Mouse (Mus musculus) embryonic facial prominence, embryonic 10.5 days (tissue): ENCODE results near the gene Fgfr2. TPM values are rescaled to one million over a fixed set of nuclear protein-coding genes. Genes with fewer than 3 reads are reported as not detected.

ENCODE experiments used
- DNase-seq: peaks from one replicate; pipeline ENCODE4 v3.0.0-alpha.2; 2017; ENCODE audit warnings: low spot score
- H3K27ac ChIP-seq: fragments of 300-500 bp; sonication (generic); replicated peaks from 2 replicates; pipeline ENCODE4 v1.5.1; 2016; ENCODE audit warnings: mild to moderate bottlenecking
- H3K27me3 ChIP-seq: fragments of 300-500 bp; sonication (generic); replicated peaks from 2 replicates; pipeline ENCODE4 v1.6.1; 2016; ENCODE audit warnings: low read depth, mild to moderate bottlenecking; ENCODE audit not compliant: poor library complexity, severe bottlenecking
- H3K36me3 ChIP-seq: fragments of 300-500 bp; sonication (generic); replicated peaks from 2 replicates; pipeline ENCODE4 v1.6.1; 2016; ENCODE audit warnings: mild to moderate bottlenecking, moderate library complexity
- H3K4me1 ChIP-seq: fragments of 300-500 bp; sonication (generic); 2 replicates; pipeline ENCODE4 v1.6.1; 2016
- H3K4me3 ChIP-seq: fragments of 300-500 bp; sonication (generic); 2 replicates; pipeline ENCODE4 v1.5.1; 2016; ENCODE audit warnings: mild to moderate bottlenecking, moderate library complexity
- H3K9me3 ChIP-seq: fragments of 300-500 bp; sonication (generic); 2 replicates; pipeline ENCODE4 v1.6.1; 2016; ENCODE audit warnings: mild to moderate bottlenecking
- WGBS: fragments of 180-500 bp; shearing (Covaris S2); methylation state at CpG from one replicate; pipeline ENCODE4 v1.1.7; 2016; 5-methylcytosine and 5-hydroxymethylcytosine counted together
- polyA plus RNA-seq: library from polyadenylated mRNA; unstranded; fragments of >200 nt; fragmentation: Nextera tagmentation; extraction: Ambion mirVana; gene quantifications from 2 replicates; pipeline ENCODE4 v1.2.1, GENCODE M21; 2016

Fgfr2 gene
- polyA plus RNA-seq, 1 experiment from 2014 or later = 74.3 TPM

- Histone ChIP-seq H3K27ac (0 out of 2 replicates have a peak overlapping the region, but pooled peaks have one; percentile 10), H3K4me1 (peaks cover 42% of the 10 kb centered on the region), H3K4me3 (no peak overlapping the region)
Observed at GRCm38 (mm10) chr7:132799119-132800016, 323.8 kb downstream of the Fgfr2 start.

GRCm38 (mm10) chr7:132795141-132795540 is 328.0 kb downstream of the Fgfr2 start:
- Histone ChIP-seq H3K9me3 (no peaks in the 10 kb centered on the region), H3K4me1 (peaks cover 51% of the 10 kb centered on the region), H3K27me3 (no peaks in the 10 kb centered on the region), H3K36me3 (peaks cover 33% of the 10 kb centered on the region), H3K4me3 (no peak overlapping the region), H3K27ac (no peak overlapping the region)
- no peak for DNase-seq
- WGBS = 93% methylated on average over 5 of the region's 5 CpGs

More at GRCm38 (mm10) chr7:132799119-132800016, 323.8 kb downstream of the Fgfr2 start:
- Histone ChIP-seq H3K27me3 (no peaks in the 10 kb centered on the region), H3K9me3 (no peaks in the 10 kb centered on the region), H3K36me3 (peaks cover 42% of the 10 kb centered on the region)
- no peak for DNase-seq
- 88% methylated on average over 5 of the region's 5 CpGs for WGBS

GRCm38 (mm10) chr7:132793467-132793866 is 329.7 kb downstream of the Fgfr2 start:
- Histone ChIP-seq H3K27ac (no peak overlapping the region), H3K4me3 (no peak overlapping the region), H3K4me1 (peaks cover 39% of the 10 kb centered on the region), H3K27me3 (no peaks in the 10 kb centered on the region), H3K9me3 (no peaks in the 10 kb centered on the region), H3K36me3 (peaks cover 19% of the 10 kb centered on the region)
- 75% methylated on average over 6 of the region's 6 CpGs for WGBS
- no peak for DNase-seq

- no peaks in the 10 kb centered on the region for H3K9me3 ChIP-seq
- no peak for DNase-seq
- 90% methylated on average over 14 of the region's 14 CpGs for WGBS
- H3K4me1 ChIP-seq = peaks cover 60% of the 10 kb centered on the region
- no peak overlapping the region for H3K4me3 ChIP-seq
- H3K36me3 ChIP-seq = peaks cover 11% of the 10 kb centered on the region; the same call in 1 of the 2 replicates
- no peak overlapping the region for H3K27ac ChIP-seq
- no peaks in the 10 kb centered on the region for H3K27me3 ChIP-seq
Observed at GRCm38 (mm10) chr7:132790447-132791219, 332.5 kb downstream of the Fgfr2 start.

GRCm38 (mm10) chr7:132788826-132789225 is 334.3 kb downstream of the Fgfr2 start:
- no peak overlapping the region for H3K27ac ChIP-seq
- no peaks in the 10 kb centered on the region for H3K27me3 ChIP-seq
- DNase-seq = no peak
- 94% methylated on average over 13 of the region's 13 CpGs for WGBS
- H3K36me3 ChIP-seq = peaks cover 11% of the 10 kb centered on the region; the same call in 1 of the 2 replicates
- H3K4me3 ChIP-seq = no peak overlapping the region
- no peaks in the 10 kb centered on the region for H3K9me3 ChIP-seq
- peaks cover 60% of the 10 kb centered on the region for H3K4me1 ChIP-seq

GRCm38 (mm10) chr7:132787496-132788190 is 335.5 kb downstream of the Fgfr2 start:
- peaks cover 51% of the 10 kb centered on the region for H3K4me1 ChIP-seq
- H3K36me3 ChIP-seq = 0 out of 2 replicates have a peak, but pooled peaks cover 5% of the 10 kb centered on the region
- no peak overlapping the region for H3K27ac ChIP-seq
- H3K27me3 ChIP-seq = no peaks in the 10 kb centered on the region
- 94% methylated on average over 4 of the region's 4 CpGs for WGBS
- DNase-seq = no peak
- no peaks in the 10 kb centered on the region for H3K9me3 ChIP-seq
- H3K4me3 ChIP-seq = no peak overlapping the region

GRCm38 (mm10) chr7:132787022-132787421 is 336.1 kb downstream of the Fgfr2 start:
- 0 out of 2 replicates have a peak overlapping the region, but pooled peaks have one; percentile 44 for H3K27ac ChIP-seq
- H3K4me1 ChIP-seq = peaks cover 54% of the 10 kb centered on the region
- no peak for DNase-seq
- no peaks in the 10 kb centered on the region for H3K9me3 ChIP-seq
- 90% methylated on average over 4 of the region's 4 CpGs for WGBS
- no peaks in the 10 kb centered on the region for H3K27me3 ChIP-seq
- 0 out of 2 replicates have a peak, but pooled peaks cover 4% of the 10 kb centered on the region for H3K36me3 ChIP-seq
- H3K4me3 ChIP-seq = no peak overlapping the region

- 58% methylated on average over 4 of the region's 4 CpGs for WGBS
- Histone ChIP-seq H3K4me1 (peaks cover 54% of the 10 kb centered on the region), H3K27me3 (no peaks in the 10 kb centered on the region), H3K9me3 (no peaks in the 10 kb centered on the region), H3K27ac (peak overlapping the region; percentile 44; the same call in 1 of the 2 replicates), H3K4me3 (no peak overlapping the region), H3K36me3 (0 out of 2 replicates have a peak, but pooled peaks cover 4% of the 10 kb centered on the region)
- no peak for DNase-seq
Observed at GRCm38 (mm10) chr7:132786522-132786921, 336.6 kb downstream of the Fgfr2 start.

- no peaks in the 10 kb centered on the region for H3K27me3 ChIP-seq
- H3K4me3 ChIP-seq = no peak overlapping the region
- no peak overlapping the region; the same call in 1 of the 2 replicates for H3K27ac ChIP-seq
- no peak for DNase-seq
- WGBS = 73% methylated on average over 7 of the region's 7 CpGs
- H3K9me3 ChIP-seq = no peaks in the 10 kb centered on the region
- 0 out of 2 replicates have a peak, but pooled peaks cover 4% of the 10 kb centered on the region for H3K36me3 ChIP-seq
- H3K4me1 ChIP-seq = peaks cover 54% of the 10 kb centered on the region
Observed at GRCm38 (mm10) chr7:132786011-132786410, 337.1 kb downstream of the Fgfr2 start.

GRCm38 (mm10) chr7:132784101-132784500 is 339.0 kb downstream of the Fgfr2 start:
- 89% methylated on average over 5 of the region's 5 CpGs for WGBS
- Histone ChIP-seq H3K4me1 (peaks cover 60% of the 10 kb centered on the region), H3K27me3 (no peaks in the 10 kb centered on the region), H3K36me3 (peaks cover 6% of the 10 kb centered on the region), H3K9me3 (no peaks in the 10 kb centered on the region), H3K27ac (no peak overlapping the region), H3K4me3 (no peak overlapping the region)
- DNase-seq = no peak

- H3K9me3 ChIP-seq = no peaks in the 10 kb centered on the region
- no peak overlapping the region for H3K4me3 ChIP-seq
- peak overlapping the region; percentile 60 for H3K27ac ChIP-seq
- H3K27me3 ChIP-seq = no peaks in the 10 kb centered on the region
- 68% methylated on average over 6 of the region's 6 CpGs for WGBS
- H3K4me1 ChIP-seq = peaks cover 54% of the 10 kb centered on the region
- DNase-seq = no peak
- H3K36me3 ChIP-seq = peaks cover 24% of the 10 kb centered on the region
Observed at GRCm38 (mm10) chr7:132781850-132782249, 341.3 kb downstream of the Fgfr2 start.
